Mouse (Mus musculus): ENCODE results near the gene Fam131c. TPM values are rescaled to one million over a fixed set of nuclear protein-coding genes. Genes with fewer than 3 reads are reported as not detected.
A peak's percentile ranks its signal among the peaks of the same experiment; 100 is the strongest.

The Fam131c gene
- total RNA-seq (2021) = under 1 TPM in 1 of 2 experiments, not detected in 1; 0.25 TPM
- long read RNA-seq, experiment 1 = 0 reads
- long read RNA-seq, experiment 2 = 0 reads

DNA sequence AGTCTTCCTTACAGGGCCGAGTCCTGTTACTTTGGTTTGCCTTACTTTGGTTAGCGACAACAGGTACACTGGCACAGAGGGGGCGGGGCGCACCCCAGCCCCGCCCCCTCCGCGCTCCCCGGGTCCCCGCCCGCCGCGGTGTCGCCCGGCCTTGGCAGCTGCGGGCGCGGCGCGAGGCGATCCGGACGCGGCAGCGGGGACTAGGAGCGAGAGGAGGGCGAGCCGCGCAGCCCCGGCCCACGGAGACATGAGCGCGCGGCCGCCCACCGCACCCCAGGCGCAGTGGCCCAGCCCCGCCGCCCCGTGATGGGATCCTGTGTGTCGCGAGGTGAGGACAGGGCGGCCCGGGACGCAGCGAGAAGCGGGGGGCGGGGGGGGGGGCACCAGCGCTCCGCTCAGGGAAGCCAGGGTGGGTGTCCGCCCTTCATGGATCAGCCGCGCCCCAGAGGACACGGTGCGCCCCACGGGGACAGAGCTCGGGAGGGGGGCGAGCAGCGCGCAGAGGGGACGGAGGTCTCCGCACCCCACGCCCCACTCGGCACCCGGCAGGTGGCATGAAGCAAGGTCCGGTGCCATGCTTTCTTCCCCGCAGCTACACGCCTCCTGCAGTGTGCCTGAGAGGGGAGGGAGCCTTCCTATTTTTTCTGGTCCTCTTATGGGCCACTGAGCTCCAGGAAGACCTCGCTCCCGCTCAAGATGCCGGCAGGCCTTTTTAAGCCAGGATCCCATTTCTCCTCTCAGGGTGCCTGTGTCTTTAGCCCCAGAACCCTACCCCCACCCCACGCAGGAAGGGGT is at the start of gene Fam131c:
TSS of gene Fam131c (plus strand) at position 224 of the 795 bp plus-strand sequence.
- DNase-seq = no peak
- intact Hi-C loops (cut with DNase I; ENCODE audit: low total_unique reads) = loop anchor here (10.0 kb wide), 1 partner anchor 163 kb away; no protein-coding TSS in a partner anchor

DNA sequence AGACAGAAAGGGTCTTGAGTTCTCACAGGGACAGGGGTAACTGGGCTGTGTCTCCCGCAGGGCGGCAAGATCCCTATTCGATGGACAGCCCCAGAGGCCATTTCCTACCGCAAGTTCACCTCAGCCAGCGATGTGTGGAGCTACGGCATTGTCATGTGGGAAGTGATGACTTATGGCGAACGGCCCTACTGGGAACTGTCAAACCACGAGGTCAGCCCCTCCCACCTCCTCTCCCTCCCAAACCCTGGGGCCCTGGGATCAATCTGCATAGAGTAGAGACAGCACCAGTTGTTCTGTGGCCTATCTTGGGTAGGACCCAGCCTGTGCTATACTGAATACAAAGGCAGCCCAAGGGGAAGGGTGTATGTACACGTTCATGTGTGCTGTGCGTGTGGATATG is 45.5 kb upstream of the Fam131c start:
- intact Hi-C loops (cut with DNase I; ENCODE audit: low total_unique reads) = no loop called here
- DNase-seq = no peak

DNA sequence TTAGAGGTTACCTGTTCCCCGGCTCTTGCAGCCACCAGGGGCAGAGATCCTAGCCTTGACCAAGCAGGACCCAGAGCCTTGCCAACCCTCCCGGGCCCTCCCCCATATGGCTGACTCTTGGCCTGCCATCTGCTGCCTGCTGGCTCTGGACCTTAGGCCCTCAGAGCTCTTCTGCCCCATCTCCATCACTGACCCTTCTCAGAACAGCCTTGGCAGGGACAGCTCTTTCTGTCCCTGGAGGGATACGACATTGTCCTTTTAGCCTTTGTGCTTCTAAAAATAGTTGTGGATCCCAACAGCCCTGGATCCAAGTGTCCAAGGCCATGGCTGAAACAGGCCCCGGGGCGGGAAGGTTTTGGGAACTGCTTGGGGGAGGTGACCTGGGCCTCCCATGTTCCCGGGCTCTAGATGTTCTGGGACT is 43.2 kb upstream of the Fam131c start:
- intact Hi-C loops (cut with DNase I; ENCODE audit: low total_unique reads) = no loop called here
- DNase-seq = peak; percentile 41

DNA sequence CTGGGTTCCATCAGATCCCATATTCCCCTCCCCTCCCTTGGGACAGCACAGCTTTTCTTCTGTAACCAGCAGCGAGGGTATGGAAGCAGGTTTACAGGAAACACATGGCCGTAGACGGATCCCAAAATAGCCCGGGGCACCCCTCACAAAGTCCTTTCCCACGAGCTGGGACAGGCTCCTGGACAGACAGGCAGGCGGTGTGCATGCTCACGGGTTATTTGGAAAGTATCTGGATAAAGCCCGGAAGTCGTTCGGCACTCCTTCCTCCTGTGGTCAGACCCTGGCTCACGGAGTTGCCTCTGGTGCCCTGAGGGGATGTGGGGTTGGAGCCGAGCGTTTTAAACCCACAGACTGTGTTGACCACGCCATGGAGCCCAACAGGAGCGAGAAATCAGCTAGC is 42.4 kb upstream of the Fam131c start:
- intact Hi-C loops (cut with DNase I; ENCODE audit: low total_unique reads) = no loop called here
- no peak for DNase-seq

DNA sequence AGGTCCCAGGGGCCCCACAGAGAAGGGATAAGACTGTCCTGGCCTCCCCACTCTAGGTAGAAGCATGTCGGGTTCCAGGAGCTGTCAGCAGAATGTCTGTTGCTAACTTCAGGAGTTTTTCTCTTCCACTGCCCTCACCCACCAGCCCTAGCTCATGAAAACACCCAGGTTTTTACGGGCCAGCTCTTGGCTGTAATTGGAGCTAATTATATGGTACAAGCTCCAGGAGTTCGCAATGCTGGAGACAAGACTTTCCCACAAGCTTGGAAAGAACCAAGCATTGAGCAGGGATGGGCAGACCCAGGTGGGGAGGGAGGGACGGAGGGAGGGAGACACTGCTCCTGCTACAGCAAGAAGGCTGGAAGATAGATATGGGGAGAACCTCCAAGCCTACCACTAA is 40.9 kb upstream of the Fam131c start:
- no peak for DNase-seq
- intact Hi-C loops (cut with DNase I; ENCODE audit: low total_unique reads) = no loop called here

DNA sequence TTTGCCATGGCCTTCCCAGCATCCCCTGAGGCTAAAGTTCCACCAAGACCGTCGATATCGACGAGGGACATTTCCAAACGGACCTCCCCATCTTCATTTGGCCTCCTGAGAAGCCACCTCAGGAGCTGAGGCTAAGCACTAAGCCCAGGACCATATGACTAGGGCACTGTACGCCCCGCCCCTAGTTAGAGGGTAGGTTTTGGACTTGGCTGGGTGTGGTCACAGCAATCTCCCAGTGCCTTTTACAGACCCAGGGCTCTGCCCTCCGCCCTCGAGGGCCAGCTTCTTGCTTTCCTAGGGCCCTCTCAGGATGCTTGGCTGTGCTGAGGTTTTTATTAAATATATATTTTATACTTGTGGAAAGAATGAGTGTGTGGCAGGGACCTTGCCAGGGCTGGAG is 39.3 kb upstream of the Fam131c start:
- no peak for DNase-seq
- intact Hi-C loops (cut with DNase I; ENCODE audit: low total_unique reads) = no loop called here

DNA sequence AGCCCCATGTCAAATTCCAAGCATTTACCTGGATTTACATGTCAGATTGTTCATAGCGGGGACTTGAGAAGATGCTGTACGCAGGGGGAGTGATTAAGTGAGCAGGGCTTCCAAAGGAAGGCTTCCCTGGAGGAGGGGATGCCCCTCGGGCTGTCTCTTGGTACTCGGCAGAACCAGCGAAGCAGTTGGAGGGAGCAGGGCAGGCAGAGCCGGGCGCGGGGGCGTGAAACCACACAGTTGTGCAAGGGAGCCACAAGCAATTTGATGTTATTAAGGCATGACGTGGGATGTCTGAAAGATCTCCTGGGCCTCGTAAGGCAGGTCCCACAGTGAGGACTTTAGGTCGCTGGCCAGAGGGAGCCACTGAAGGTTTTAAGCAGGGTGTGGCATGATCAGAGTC is 38.1 kb upstream of the Fam131c start:
- intact Hi-C loops (cut with DNase I; ENCODE audit: low total_unique reads) = no loop called here
- DNase-seq = no peak

DNA sequence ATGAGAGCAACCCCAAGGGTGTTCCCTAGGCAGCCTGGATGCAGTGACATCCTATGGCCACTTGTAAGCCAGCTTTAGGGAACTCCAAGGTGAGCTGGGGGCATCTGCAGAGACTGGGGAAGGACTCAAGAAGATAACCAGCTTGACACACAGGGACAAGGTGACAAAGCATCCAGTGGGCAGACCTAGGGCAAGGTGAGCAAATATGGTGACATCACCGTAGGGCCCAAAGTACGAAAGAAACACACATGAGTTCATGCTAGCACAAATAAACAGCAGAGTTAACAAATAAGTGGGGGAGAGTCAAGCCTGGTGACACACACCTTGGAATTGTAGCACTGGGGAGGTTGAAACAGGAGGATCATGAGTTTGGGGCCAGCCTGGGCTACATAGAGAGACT is 36.6 kb upstream of the Fam131c start:
- intact Hi-C loops (cut with DNase I; ENCODE audit: low total_unique reads) = no loop called here
- no peak for DNase-seq

DNA sequence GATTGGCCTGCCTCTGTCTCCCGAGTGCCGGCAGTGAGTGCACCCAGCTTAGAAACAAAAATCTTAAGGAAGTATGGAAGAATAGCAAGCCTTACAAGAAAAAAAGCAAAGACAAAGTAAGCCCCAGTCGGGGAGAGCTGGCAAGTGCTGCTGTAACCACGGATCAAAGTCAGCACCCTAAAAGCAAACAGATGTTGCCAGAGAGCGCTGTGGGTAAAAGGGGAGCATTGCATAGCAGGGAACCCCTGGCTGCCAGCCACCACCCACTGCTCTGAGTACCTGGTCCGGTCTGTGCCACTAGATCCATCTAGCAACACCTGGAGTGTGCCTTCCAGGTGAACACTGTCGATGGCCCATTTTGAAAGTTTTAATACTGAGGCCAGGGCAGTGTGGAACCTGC is 35.8 kb upstream of the Fam131c start:
- DNase-seq = no peak
- intact Hi-C loops (cut with DNase I; ENCODE audit: low total_unique reads) = no loop called here

DNA sequence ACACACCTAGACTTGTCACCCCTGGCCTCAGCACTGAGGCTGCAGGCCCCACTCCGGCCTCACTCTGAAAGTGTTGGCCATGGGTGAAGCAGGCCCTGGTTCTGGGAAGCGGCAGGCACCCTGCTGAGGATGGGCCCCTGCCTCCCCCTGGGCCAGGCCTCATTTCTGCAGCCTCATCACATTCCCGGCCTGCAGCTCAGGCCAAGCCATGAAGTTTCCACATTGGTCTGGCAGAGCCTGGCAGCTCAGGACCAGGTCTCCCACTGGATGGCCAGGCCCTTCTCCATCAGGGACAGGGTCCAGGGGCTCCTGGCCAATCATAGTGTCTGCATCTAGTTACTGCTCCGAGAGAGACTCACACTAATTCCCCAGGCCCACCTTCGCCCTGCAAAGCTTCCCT is 33.3 kb upstream of the Fam131c start:
- peak; percentile 43 for DNase-seq
- intact Hi-C loops (cut with DNase I; ENCODE audit: low total_unique reads) = no loop called here

DNA sequence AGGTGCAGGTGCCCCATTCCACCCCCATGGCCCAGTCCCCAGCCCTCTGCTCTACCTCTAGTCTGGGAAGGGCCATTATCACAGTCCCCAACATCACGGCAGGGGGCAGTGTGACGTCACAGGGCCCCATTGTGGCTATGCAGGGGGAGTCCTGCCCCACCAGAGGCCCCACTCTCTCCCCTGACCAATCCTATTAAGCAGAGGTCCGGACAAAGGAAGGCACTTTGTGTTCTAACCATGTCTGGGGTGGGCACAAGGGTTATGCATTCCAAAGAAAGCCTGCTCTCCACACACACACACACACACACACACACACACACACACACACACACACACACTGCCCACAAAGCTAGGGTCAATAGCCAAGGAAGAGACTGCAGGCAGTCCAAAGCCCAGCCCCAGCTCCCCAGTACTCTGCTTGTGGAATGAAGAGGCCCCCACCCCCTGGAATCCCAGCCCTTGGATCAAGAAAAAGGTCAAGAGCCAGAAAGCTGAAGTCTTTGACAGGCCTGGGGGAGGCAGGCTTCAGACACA is 32.7 kb upstream of the Fam131c start:
- intact Hi-C loops (cut with DNase I; ENCODE audit: low total_unique reads) = no loop called here

DNA sequence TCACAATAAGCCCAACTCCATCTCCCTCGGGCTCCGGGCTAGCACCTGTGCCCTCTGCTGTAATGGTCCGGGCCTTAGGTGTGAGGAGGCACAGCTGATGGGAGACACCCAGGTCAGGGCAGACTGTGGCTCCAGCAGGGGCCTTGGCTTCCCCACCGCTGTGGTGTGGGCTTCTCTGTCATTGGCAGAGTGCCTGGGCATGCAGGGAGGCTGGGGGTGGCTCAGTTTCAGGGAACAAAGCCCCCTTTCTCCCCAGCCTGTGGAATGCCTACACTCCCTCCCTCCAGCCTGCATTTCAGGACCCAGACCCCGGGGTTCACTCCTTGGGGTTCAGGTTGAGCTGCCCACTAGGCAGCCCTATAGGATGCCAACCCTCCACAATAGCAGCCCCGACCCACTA is 31.8 kb upstream of the Fam131c start:
- DNase-seq = no peak
- intact Hi-C loops (cut with DNase I; ENCODE audit: low total_unique reads) = no loop called here

More for the DNA sequence above, 32.7 kb upstream of the Fam131c start:
- no peak for DNase-seq

DNA sequence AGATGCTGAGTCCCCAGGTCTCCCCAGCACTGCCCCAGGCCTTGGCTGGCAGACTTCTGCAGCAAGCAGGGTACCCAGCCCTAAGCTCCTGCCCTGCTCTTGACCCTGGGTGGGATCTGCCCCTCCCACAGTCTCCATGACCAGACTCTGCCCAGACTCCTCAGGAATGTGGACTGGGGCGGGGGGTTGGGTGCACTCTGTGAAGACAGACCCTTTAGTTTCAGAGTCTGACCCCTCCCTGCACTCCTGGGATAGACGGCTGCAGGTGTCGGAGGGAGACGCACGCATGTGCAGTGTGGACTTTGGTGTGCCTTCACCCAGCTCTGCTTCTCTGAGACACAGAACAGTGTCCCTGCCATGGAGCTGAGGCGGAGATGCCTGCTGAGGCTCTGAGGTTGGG is 30.0 kb upstream of the Fam131c start:
- intact Hi-C loops (cut with DNase I; ENCODE audit: low total_unique reads) = no loop called here
- no peak for DNase-seq

DNA sequence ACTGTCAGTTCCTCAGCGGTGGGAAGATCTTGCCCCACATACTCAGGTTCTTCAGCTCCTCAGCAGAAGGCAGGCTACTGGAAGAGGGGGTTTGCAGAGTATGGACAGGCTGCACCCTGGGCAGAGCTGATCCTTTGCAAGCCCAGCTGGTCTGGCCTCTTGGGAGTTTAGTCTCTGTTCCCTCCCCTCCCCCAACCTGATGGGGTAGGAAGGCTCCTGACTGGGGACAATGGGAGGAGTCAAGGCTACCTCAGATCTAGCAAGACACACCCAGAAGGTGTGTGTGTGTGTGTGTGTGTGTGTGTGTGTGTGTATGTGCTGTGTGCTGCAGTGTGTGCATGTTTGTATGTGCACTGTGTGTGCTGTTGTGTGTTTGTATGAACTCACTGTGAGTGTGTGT is 29.2 kb upstream of the Fam131c start:
- intact Hi-C loops (cut with DNase I; ENCODE audit: low total_unique reads) = no loop called here
- no peak for DNase-seq

DNA sequence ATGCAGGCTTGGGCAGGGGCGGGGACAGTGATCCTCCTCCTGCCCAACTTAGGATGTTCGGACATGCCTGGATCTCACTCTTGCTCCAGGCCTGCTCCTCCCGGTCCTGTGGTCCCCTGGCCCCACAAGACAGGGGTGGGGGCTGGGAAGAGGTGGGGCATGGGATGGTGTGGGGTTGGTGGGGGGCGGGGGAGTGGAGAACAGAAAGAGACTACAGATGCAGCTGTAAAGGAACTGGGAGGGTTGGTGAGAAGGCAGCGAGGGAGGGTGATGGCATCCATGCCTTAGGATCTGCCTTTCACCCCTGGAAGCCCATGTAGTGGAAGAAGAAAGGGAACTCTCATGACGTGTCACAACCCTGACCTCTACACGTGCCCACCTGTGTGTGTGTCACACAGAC is 26.5 kb upstream of the Fam131c start:
- no peak for DNase-seq
- intact Hi-C loops (cut with DNase I; ENCODE audit: low total_unique reads) = no loop called here

DNA sequence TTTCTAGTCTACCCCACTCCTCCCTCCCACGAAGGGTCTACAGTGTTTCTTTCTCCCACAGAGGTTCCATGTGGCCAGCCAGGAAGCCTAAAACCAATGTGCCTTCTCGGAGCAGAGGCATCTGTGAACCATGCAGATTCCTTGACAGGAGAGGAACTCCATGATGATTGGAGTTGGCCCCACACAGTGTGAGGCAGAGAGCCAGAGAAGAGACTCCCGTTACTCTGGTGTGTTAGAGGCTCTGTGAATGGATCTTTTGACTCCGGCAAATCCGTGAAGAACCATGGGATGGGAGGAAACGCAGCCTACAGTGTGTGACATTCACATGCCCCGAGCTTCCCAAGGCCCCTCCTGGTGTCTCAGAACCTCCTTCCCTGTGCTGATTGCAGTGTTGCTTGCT is 24.5 kb upstream of the Fam131c start:
- intact Hi-C loops (cut with DNase I; ENCODE audit: low total_unique reads) = no loop called here
- no peak for DNase-seq

DNA sequence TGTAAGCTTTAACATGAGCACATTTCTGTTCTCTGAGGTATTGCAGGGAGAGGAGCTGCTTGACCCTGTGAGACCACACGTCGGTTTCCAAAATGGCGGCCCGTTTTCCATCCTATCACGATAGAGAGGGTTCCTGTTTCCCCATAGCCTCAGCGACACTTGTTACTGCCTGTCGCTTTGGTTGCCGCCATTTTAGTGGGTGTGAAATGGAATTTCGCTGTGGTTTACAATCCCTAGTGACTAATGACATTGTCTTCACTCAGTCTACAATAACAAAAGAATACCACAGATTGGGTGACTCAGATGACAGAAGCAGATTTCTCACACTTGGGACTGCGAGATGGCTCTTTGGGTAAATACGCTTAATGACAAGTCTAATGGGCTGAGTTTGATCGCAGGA is 22.8 kb upstream of the Fam131c start:
- no peak for DNase-seq
- intact Hi-C loops (cut with DNase I; ENCODE audit: low total_unique reads) = no loop called here

DNA sequence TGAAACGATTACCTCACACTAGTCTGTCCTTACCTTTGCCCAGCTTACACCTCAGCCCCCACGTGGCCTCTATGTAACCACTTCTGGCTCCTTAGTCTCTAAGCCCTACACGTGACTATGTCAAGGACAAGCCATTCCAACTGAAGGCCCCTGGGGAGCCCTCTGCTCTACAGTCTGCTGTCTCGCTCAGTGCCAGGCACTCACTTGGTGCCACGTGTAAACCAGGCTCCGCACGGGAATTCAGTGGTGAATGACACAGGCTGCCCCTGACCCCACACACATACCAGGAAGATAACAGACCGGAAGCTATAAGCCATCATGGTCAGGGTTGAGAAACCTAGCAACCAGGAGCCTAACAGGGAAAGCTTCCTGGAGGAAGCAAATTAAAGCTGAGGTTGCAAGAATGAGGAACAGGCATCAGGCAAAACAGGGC is 20.6 kb upstream of the Fam131c start:
- intact Hi-C loops (cut with DNase I; ENCODE audit: low total_unique reads) = no loop called here
- DNase-seq = no peak

DNA sequence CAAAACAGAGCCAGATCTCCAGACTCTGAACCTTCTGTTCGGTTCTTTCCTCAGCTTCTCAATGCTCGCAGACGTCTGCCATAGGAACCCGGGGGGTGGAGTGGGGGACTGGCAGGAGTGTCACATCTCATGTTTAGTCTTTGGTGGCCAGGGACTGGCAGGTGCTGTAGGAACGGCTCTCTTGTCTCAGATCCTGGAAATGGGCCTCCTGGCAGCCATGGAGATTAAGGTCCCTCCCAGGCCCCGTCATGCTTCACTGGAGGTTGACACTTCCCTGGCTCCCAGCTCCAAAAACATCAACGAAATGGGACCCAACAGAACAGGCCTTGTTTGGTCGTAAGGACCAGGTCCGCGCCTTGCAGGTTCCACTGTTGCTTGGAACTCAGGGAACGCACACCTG is 19.4 kb upstream of the Fam131c start:
- no peak for DNase-seq
- intact Hi-C loops (cut with DNase I; ENCODE audit: low total_unique reads) = no loop called here

DNA sequence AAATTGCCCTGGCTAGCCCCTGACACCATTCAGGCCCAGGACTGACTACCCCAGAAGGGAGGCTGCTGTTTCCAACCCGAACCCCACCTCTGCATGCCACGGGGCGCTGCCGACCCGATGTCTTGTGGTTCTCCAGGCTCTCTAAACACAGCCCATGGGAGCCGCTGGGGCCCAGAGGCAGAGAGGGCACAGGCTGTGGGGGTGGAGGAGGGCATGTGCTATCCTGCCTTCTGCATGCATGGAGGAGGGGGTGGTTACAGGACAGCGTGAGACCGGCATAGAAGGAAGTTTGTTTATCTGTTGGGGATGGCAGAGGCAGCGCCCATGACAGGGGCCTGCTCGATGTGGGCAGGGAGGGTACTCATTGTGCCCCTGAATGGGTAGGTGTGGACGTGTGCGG is 18.0 kb upstream of the Fam131c start:
- intact Hi-C loops (cut with DNase I; ENCODE audit: low total_unique reads) = loop anchor here (5.0 kb wide), 1 partner anchor 38 kb away; no protein-coding TSS in a partner anchor
- DNase-seq = no peak

DNA sequence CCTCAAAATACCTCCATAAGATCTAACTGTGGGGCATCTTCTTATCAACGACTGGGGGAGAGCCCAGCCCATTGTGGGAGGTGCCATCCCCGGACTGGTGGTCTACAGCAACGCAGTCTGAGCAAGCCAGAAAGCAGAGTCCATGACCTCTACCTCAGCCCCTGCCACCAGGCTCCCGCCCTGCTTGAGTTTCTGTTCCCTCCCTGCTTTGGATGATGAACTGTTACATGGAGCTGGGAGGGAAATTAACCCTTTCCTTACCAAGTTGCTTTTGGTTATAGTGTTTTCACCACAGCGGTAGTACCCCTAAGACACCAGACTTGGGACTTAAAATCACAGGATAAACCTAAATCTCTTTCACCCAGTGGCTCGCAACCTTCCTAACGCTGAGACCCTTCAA is 16.0 kb upstream of the Fam131c start:
- no peak for DNase-seq
- intact Hi-C loops (cut with DNase I; ENCODE audit: low total_unique reads) = loop anchor here (5.0 kb wide), 1 partner anchor 40 kb away; no protein-coding TSS in a partner anchor

Data from gastrocnemius, postnatal 14 days (tissue).